In the genomic region with DNA sequence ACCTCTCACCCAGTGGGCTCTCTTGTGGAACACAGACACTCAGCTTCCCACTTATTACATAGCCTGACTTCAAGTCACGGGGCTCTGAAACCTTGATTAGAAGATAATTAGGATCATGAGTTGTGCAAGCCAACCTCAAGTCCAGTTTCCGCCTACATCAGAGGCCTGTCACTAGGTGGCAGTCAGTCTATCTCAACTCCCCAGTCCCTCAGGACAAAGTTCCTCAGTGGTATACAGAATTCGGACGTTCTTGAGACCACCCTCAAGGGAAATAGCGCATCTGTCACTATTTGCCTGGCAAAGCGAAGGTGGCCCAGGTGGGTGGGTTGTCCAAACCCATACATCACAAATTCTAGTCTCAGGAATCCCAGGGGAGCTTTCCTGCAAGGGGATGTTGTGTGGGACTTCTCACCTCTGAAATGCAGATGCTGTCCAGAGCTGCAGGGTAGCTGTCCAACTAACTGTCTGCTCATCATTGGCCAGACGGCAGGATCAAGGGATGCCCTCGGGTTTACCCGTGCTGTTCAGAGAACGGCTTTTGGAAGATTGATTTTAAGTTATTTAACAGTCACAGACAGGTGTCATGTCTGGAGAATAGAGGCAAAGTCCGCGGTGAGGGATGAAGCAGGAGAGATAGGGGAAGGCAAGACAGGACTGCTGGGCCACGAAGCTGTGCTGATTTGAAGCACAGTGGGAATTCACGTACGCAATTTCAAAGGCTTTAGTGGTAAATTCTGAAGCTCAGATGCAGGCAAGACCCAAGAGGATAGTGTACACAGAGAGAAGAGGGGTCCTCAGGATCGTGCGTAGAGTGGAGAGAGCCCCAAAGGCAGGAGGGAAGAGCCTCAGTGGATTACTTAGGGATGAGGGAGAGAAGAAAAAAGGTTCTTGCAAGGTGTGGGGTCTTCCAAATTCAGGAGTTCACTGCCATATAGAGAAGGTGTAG, we compare ENCODE assay signal across 8 mouse cellular contexts. TPM values are rescaled to one million over a fixed set of nuclear protein-coding genes. Genes with fewer than 3 reads are reported as not detected.
DNase-seq lines count a peak whose midpoint lies in the region; ATAC-seq and TF ChIP-seq lines count a peak whose summit lies in the region.

No protein-coding gene starts in this region.

- peak overlapping the region; percentile 99 for H3K9ac ChIP-seq in hindbrain, embryonic 12.5 days
- no peak overlapping the region; the same call in 1 of the 2 replicates for H3K9ac ChIP-seq in liver, embryonic 11.5 days (ENCODE audit: low read depth, low read length)

- WGBS in hindbrain, embryonic 12.5 days: 32% methylated on average over 17 of the region's 17 CpGs
- 24% methylated on average over 17 of the region's 17 CpGs for WGBS in liver, embryonic 11.5 days
- 39% methylated on average over 17 of the region's 17 CpGs for WGBS in olfactory bulb, adult 2 months

- no peak for TF ChIP-seq CTCF in olfactory bulb, adult 2 months (IDR thresholded peaks at IDR 0.05; ENCODE audit: insufficient read depth, low read depth, low read length)

- ATAC-seq in hindbrain, embryonic 12.5 days (ENCODE audit: low FRiP score): no peak
- no peak for ATAC-seq in liver, embryonic 11.5 days (replicated peaks; ENCODE audit: low FRiP score)

- peak overlapping the region; percentile 75 for H3K4me3 ChIP-seq in hindbrain, embryonic 12.5 days
- peak overlapping the region; percentile 94 for H3K4me3 ChIP-seq in liver, embryonic 11.5 days (ENCODE audit: low read depth, low read length)
- peak overlapping the region; percentile 74 for H3K4me3 ChIP-seq in olfactory bulb, adult 2 months (ENCODE audit: insufficient read depth, low read depth, low read length)

- peak; percentile 3 for DNase-seq in urinary bladder, postnatal 25 days (ENCODE audit: low spot score)
- DNase-seq in urinary bladder, adult 2 months (ENCODE audit: low spot score): no peak
- DNase-seq in embryo, embryonic 10.5 days (ENCODE audit: low spot score): peak; percentile 45
- no peak for DNase-seq in liver, embryonic 11.5 days (ENCODE audit: low spot score)
- no peak for DNase-seq in gastrocnemius, adult 8-10 months (ENCODE audit: low spot score in 2 of 2)
- DNase-seq in gastrocnemius, postnatal 25 days: no peak

- H3K27me3 ChIP-seq in hindbrain, embryonic 12.5 days: no peaks in the 10 kb centered on the region
- H3K27me3 ChIP-seq in liver, embryonic 11.5 days (replicated peaks; ENCODE audit: control insufficient read depth, insufficient read depth, low read length): no peaks in the 10 kb centered on the region

- peaks cover 17% of the 10 kb centered on the region for H3K36me3 ChIP-seq in hindbrain, embryonic 12.5 days
- no peaks in the 10 kb centered on the region for H3K36me3 ChIP-seq in liver, embryonic 11.5 days (ENCODE audit: control insufficient read depth, insufficient read depth, low read length)

- no peak for TF ChIP-seq POLR2A in olfactory bulb, adult 2 months (IDR thresholded peaks at IDR 0.05; ENCODE audit: insufficient read depth, low read depth, low read length)

- H3K9me3 ChIP-seq in hindbrain, embryonic 12.5 days (replicated peaks): no peaks in the 10 kb centered on the region
- H3K9me3 ChIP-seq in liver, embryonic 11.5 days (ENCODE audit: control insufficient read depth, low read length): no peaks in the 10 kb centered on the region

- H3K27ac ChIP-seq in hindbrain, embryonic 12.5 days: peak overlapping the region; percentile 97; the same call in 1 of the 2 replicates
- no peak overlapping the region for H3K27ac ChIP-seq in liver, embryonic 11.5 days (ENCODE audit: low read depth, low read length)
- H3K27ac ChIP-seq in olfactory bulb, adult 2 months (ENCODE audit: insufficient read depth, low read depth, low read length): no peak overlapping the region

- H3K4me2 ChIP-seq in hindbrain, embryonic 12.5 days (replicated peaks): peak overlapping the region; percentile 91
- H3K4me2 ChIP-seq in liver, embryonic 11.5 days: peak overlapping the region; percentile 89

- peaks cover 39% of the 10 kb centered on the region for H3K4me1 ChIP-seq in hindbrain, embryonic 12.5 days
- peaks cover 19% of the 10 kb centered on the region for H3K4me1 ChIP-seq in liver, embryonic 11.5 days (replicated peaks; ENCODE audit: control insufficient read depth, insufficient read depth, low read length)
- H3K4me1 ChIP-seq in olfactory bulb, adult 2 months (ENCODE audit: control insufficient read depth, insufficient read depth, low read length): peaks cover 30% of the 10 kb centered on the region

RNA-seq across cellular contexts. Expression of a gene that starts 1.0 kb away (rescaled TPM):
- polyA plus RNA-seq in urinary bladder, adult 2 months (2012; rRNA removed): 56.5 TPM in 2 replicates
- 119 and 122 TPM in 2 replicates for polyA plus RNA-seq in hindbrain, embryonic 12.5 days (2016; fragmentation: Nextera tagmentation; extraction: Ambion mirVana)
- polyA plus RNA-seq in liver, embryonic 11.5 days (2014; fragmentation: Nextera tagmentation; extraction: Ambion mirVana): 22.3 and 27.2 TPM in 2 replicates
- 89.7 and 164 TPM in 2 replicates for polyA plus RNA-seq in olfactory bulb, adult 2 months (2012; ENCODE audit: insufficient read depth, insufficient read length, low replicate concordance, missing spikeins)
- total RNA-seq in gastrocnemius, adult 8-10 months (2022): 10 to 100 TPM; 16.4 to 24.8 (median 19.4) TPM
- 10 to 100 TPM; 19.8 to 24.5 TPM for total RNA-seq in gastrocnemius, postnatal 25 days (2021)

Comparison
In these comparisons a context has a peak if more than half of its experiments do, and no peak if none do; other contexts are left out.
1. DNase-seq: peak in urinary bladder, postnatal 25 days (single experiment) and embryo, embryonic 10.5 days (single experiment); none in urinary bladder, adult 2 months (single experiment), liver, embryonic 11.5 days (single experiment), gastrocnemius, adult 8-10 months (0 of 2) and gastrocnemius, postnatal 25 days (single experiment).
2. Peak in every context shown above with its lines, with median percentiles within 50 percentile points of each other: H3K4me3 ChIP-seq.